Mouse (Mus musculus): ENCODE data around the gene Srgap1.

GRCm38 (mm10) chr10:122006151-122006550, 41.0 kb downstream of the Srgap1 start:
- TF ChIP-seq CTCF (IDR thresholded peaks at IDR 0.05; ENCODE audit: borderline replicate concordance, insufficient read depth, low read length) = no peak
- TF ChIP-seq POLR2A (IDR thresholded peaks at IDR 0.05; ENCODE audit: low read depth, low read length) = no peak
